Mouse (Mus musculus) hindlimb bud, embryonic 11.5 days (tissue): ENCODE results near the gene Dnajc5.
"Not testable (repeated sequence)": the region's sequence is repeated elsewhere in the genome, so short reads cannot be mapped to it uniquely, and the experiment has no call there.

Experiments used
- DNase-seq: peaks from one replicate; pipeline ENCODE4 v3.0.0-alpha.2; 2012; ENCODE audit warnings: low read depth, low spot score; ENCODE audit errors: extremely low spot score

Dnajc5 gene

GRCm38 (mm10) chr2:181520118-181520935, at the start of gene Dnajc5:
TSS of gene Dnajc5 (plus strand) at chr2:181520485.
- DNase-seq = peak; percentile 66

GRCm38 (mm10) chr2:181471246-181471645, 49.0 kb upstream of the Dnajc5 start:
- DNase-seq = no peak

- DNase-seq = no peak
Measured at GRCm38 (mm10) chr2:181472256-181472827, 47.9 kb upstream of the Dnajc5 start.

- no peak for DNase-seq
Measured at GRCm38 (mm10) chr2:181483120-181483519, 37.2 kb upstream of the Dnajc5 start.

GRCm38 (mm10) chr2:181483562-181484318, 36.5 kb upstream of the Dnajc5 start:
- DNase-seq = no peak

GRCm38 (mm10) chr2:181484456-181485233, 35.6 kb upstream of the Dnajc5 start:
- DNase-seq = no peak

GRCm38 (mm10) chr2:181485741-181486140, 34.5 kb upstream of the Dnajc5 start:
- no peak for DNase-seq

- no peak for DNase-seq
Measured at GRCm38 (mm10) chr2:181487338-181488277, 32.7 kb upstream of the Dnajc5 start.

GRCm38 (mm10) chr2:181491432-181492205, 28.7 kb upstream of the Dnajc5 start:
- no peak for DNase-seq

GRCm38 (mm10) chr2:181492206-181492605, 28.1 kb upstream of the Dnajc5 start:
- no peak for DNase-seq

- no peak for DNase-seq
Measured at GRCm38 (mm10) chr2:181493156-181493927, 26.9 kb upstream of the Dnajc5 start, which contains the start of gene Abhd16b. TSS of gene Abhd16b (plus strand) at chr2:181493206.

- no peak for DNase-seq
Measured at GRCm38 (mm10) chr2:181494266-181494945, 25.9 kb upstream of the Dnajc5 start.

- not testable (repeated sequence) for DNase-seq
Measured at GRCm38 (mm10) chr2:181495845-181496244, 24.4 kb upstream of the Dnajc5 start.

GRCm38 (mm10) chr2:181496281-181496680, 24.0 kb upstream of the Dnajc5 start:
- DNase-seq = no peak

- DNase-seq = peak; percentile 90
Measured at GRCm38 (mm10) chr2:181496831-181497547, 23.3 kb upstream of the Dnajc5 start, which contains the start of gene Tpd52l2. TSS of gene Tpd52l2 (plus strand) at chr2:181497142.

GRCm38 (mm10) chr2:181497548-181497875, 22.8 kb upstream of the Dnajc5 start:
- DNase-seq = no peak

GRCm38 (mm10) chr2:181498644-181499043, 21.6 kb upstream of the Dnajc5 start:
- DNase-seq = no peak
